Mouse (Mus musculus) yolk sac, embryonic 10.5 days (tissue): ENCODE results near the gene Tas2r134.

Source experiments
- DNase-seq: peaks from one replicate; pipeline ENCODE4 v3.0.0-alpha.2; 2017; ENCODE audit warnings: low spot score

The Tas2r134 gene

DNA sequence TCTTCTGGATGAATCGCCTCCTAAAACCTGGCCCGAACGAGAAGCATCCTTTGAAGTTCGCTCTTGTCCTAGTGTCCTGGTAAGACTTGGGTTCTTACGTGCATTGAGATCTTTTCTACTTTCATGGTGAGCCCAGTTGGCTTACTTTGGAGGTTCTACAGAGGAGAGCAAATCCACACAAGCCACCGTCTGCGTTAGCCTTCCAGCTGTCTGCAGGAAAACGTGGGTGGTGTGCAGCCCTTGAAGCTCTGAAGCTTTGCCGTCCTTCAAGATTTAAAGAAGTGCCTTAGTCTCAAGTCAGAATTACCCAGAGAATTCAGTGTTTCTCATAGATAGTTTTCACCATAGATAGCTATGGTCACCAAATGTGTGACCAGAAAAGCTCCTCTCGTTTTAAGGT lies 24.8 kb downstream of the Tas2r134 start:
- DNase-seq, result no peak

GRCm38 (mm10) chr2:51657684-51658083 lies 30.4 kb downstream of the Tas2r134 start:
- DNase-seq, result no peak

GRCm38 (mm10) chr2:51658288-51658687 lies 31.0 kb downstream of the Tas2r134 start:
- no peak for DNase-seq

GRCm38 (mm10) chr2:51674321-51674720 lies 47.0 kb downstream of the Tas2r134 start:
- DNase-seq, result no peak
